11 mouse cellular contexts compared by ENCODE assay signal in the genomic region with DNA sequence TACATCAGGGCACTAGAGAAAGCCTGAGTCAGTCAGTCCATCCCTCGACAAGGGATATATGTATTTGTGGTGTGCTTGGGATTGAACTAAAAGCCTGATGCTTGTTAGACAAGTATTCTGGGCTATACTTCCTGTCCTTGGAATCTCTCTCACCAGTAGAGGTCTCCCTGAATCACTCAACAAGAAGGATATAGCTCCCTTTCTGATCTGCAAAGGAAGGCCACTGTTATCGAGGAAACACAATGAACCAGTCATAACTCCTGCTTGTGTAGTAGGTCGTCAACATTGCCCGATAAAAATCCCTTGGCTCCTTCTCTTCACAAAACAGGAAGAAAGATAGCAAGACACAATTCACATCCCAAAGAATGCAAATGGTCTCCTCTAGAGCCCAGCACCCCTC.
DNase-seq lines count a peak whose midpoint lies in the region; ATAC-seq and TF ChIP-seq lines count a peak whose summit lies in the region.
"Had no signal": no experiment of that assay in that cellular context is flagged by ENCODE, and none has a peak within 500 bp of the region (broad histone marks: within the 10 kb centered on the region; RNA-seq: fewer than 3 reads in every experiment).

No protein-coding gene starts in this region.

- ATAC-seq in frontal cortex, adult (ENCODE audit: low TSS enrichment), result peak; percentile 75; the same call in 1 of the 2 replicates

- H3K9me3 ChIP-seq in CH12.LX (replicated peaks; ENCODE audit: low read length), result no peaks in the 10 kb centered on the region

- TF ChIP-seq POLR2A in CH12.LX (IDR thresholded peaks at IDR 0.05; ENCODE audit: low read depth, low read length), result no peak

- no peak overlapping the region for H3K4me2 ChIP-seq in CH12.LX (ENCODE audit: insufficient read depth, low read depth, poor library complexity, severe bottlenecking)
- H3K4me2 ChIP-seq: midbrain, embryonic 11.5 days had no signal

- peak; percentile 64 for TF ChIP-seq CTCF in layer of hippocampus, adult 2 months (conservative IDR thresholded peaks at IDR 0.05)
- peak in 1 of 2 experiments; percentile 53; a peak in 2 of 4 replicates for TF ChIP-seq CTCF in CH12.LX (conservative IDR thresholded peaks at IDR 0.05 in 1 of 2, IDR thresholded peaks at IDR 0.05 in 1 of 2; ENCODE audit: low read depth in 2 of 2, low read length in 2 of 2)

- no peak for DNase-seq in frontal cortex, postnatal 36 days (ENCODE audit: low spot score in 2 of 2)
- no peak for DNase-seq in layer of hippocampus, adult 2 months (ENCODE audit: low spot score in 2 of 2)
- DNase-seq in layer of hippocampus, adult 11-12 months (ENCODE audit: low spot score), result no peak
- no peak for DNase-seq in CH12.LX (ENCODE audit: extremely low read depth)
- peak; percentile 4 for DNase-seq in lung, postnatal 25 days (ENCODE audit: low spot score)
- DNase-seq in gastrocnemius, adult 18-20 months (ENCODE audit: low spot score), result no peak
- no peak for DNase-seq in right cerebral cortex, adult 2 months (ENCODE audit: low spot score in 2 of 2)
- DNase-seq: layer of hippocampus, postnatal 36 days had no signal

- H3K4me3 ChIP-seq in layer of hippocampus, adult 2 months, result no peak overlapping the region
- H3K4me3 ChIP-seq in CH12.LX (replicated peaks in 1 of 3; ENCODE audit: low read depth in 2 of 3, low read length in 2 of 3, poor library complexity in 1 of 3), result no peak overlapping the region
- H3K4me3 ChIP-seq: erythroblast, embryonic 14.5 days had no signal

- TF ChIP-seq RAD21 in CH12.LX (IDR thresholded peaks at IDR 0.05; ENCODE audit: low read depth, low read length), result peak; percentile 41

- peaks cover 4 to 16% of the 10 kb centered on the region in 2 experiments; a peak in 2 of 4 replicates for H3K4me1 ChIP-seq in CH12.LX (ENCODE audit: control insufficient read depth in 1 of 2, insufficient read depth in 2 of 2)

- dilution Hi-C loops in CH12.LX (cut with MboI; ENCODE audit: extremely low pct_ligation_motif_present, extremely low pct_unique_long_range_greater_than_20kb, low sequenced_read_pairs), result no loop called here

- no peaks in the 10 kb centered on the region for H3K79me2 ChIP-seq in CH12.LX (replicated peaks; ENCODE audit: control insufficient read depth, extremely low read depth, insufficient read depth, poor library complexity, severe bottlenecking)

- no peak for TF ChIP-seq EP300 in CH12.LX (IDR thresholded peaks at IDR 0.05; ENCODE audit: low read length)

- H3K27me3 ChIP-seq in CH12.LX (replicated peaks), result no peaks in the 10 kb centered on the region

- H3K27ac ChIP-seq in layer of hippocampus, adult 2 months, result no peak overlapping the region
- no peak overlapping the region for H3K27ac ChIP-seq in CH12.LX (ENCODE audit: insufficient read depth, low read depth)

- no peaks in the 10 kb centered on the region for H3K36me3 ChIP-seq in CH12.LX (replicated peaks in 1 of 2; ENCODE audit: control insufficient read depth in 1 of 2, insufficient read depth in 1 of 2, low read length in 1 of 2)

- H3K9ac ChIP-seq in CH12.LX (ENCODE audit: insufficient read depth, low read depth), result no peak overlapping the region

- in situ Hi-C loops in CH12.LX (cut with MboI; ENCODE audit: low pct_ligation_motif_present, low pct_unique_long_range_greater_than_20kb, low sequenced_read_pairs), result no loop called here

TF ChIP-seq in CH12.LX, 34 proteins besides CTCF, POLR2A, EP300 and RAD21:
- TF ChIP-seq ZC3H11A (IDR thresholded peaks at IDR 0.05; ENCODE audit: low read depth, low read length) (no peak), POLR2AphosphoS2 (IDR thresholded peaks at IDR 0.05; ENCODE audit: low read depth, low read length) (no peak), SMC3 (IDR thresholded peaks at IDR 0.05; ENCODE audit: low read depth, low read length) (peak; percentile 15; the same call in 1 of the 2 replicates)
TF ChIP-seq in CH12.LX: peak in this region for 1.
